Mouse (Mus musculus): ENCODE measurements around the gene Diaph3. TPM values are rescaled to one million over a fixed set of nuclear protein-coding genes. Genes with fewer than 3 reads are reported as not detected.
"Not testable (repeated sequence)": the region's sequence is repeated elsewhere in the genome, so short reads cannot be mapped to it uniquely, and the experiment has no call there.

The Diaph3 gene
- total RNA-seq, 2 experiments from 2014 or later = 0.16 to 0.24 TPM

DNA sequence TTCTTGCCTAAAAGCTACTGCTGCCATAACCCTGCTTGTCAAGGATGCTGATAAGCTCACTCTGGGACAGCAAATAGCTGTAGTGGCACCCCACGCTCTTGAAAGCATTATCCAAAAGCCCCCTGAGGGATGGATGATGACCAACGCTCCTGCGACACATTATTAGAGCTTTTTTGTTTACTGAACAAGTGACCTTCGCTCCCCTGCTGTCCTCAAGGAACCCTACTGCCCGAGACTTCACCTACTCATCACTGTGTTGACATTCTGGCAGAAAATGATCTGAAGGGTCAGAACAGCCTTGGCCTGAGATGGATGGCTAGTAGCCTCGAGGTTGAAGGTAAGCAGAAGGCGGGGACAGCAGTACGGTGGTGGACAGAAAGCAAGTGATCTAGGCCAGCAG, 56.1 kb downstream of the Diaph3 start:
- not testable (repeated sequence) for DNase-seq (ENCODE audit: low spot score)

DNA sequence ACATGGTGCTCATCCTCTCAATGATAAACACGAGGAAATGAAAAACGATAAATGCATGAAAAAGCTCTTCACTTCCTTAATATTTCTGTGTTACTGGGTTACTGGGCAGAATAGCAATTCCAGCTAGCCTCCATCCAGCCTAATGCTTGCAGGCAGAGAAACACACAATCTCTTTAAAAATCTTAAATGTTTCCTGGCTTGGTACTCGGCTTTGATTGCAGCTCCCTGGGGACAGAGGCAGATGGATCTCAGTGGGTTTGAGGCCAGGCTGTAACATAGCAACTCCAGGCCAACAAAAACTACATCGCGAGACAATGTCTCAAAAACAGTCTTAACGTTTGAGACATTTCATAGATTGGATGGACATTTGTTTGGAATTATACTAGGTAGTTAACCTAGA, 57.1 kb downstream of the Diaph3 start:
- DNase-seq (ENCODE audit: low spot score) = no peak

DNA sequence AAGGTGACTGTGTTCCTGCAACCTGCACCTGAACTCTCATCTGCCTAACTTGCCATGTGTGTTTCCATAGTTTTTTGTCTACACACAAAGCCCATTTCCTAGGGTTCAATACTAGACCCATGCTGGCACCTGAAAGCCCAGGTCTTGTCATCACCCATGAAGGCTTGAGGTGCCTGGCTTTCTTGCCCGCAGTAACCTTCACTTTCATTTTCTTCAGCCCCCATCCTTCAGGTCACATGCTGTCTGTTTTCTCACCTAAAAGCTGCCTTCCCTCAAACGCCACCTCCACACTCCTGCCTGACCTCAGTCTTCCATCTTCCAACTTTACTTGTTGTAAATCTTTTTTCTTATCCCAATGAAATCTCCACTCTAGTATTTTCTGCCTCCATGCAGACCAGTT, 61.3 kb downstream of the Diaph3 start:
- DNase-seq (ENCODE audit: low spot score) = no peak

DNA sequence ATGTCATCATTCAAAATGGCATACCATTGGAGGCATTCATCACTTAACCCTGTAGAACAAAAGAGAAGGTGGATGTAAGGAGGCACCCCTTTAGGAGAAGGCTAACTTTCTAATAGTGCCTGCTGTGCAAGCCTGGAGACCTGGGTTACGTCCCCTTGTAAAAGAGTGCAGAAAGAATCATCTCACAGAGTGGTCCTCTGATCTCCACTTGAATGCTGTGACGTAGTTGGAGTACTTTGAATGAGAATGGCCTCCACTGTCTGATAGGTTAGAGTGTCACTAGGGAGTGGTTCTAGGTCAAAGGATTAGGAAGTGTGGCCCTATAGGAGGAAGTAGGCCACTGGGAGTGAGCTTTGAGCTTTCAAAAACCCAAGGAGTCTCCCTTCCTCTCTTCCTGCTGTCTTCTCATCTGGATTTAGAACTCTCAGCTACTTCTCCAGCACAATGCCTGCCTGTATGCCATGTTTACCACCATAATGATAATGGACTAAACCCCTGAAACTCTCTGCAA, 66.0 kb downstream of the Diaph3 start:
- no peak for DNase-seq (ENCODE audit: low spot score)

DNA sequence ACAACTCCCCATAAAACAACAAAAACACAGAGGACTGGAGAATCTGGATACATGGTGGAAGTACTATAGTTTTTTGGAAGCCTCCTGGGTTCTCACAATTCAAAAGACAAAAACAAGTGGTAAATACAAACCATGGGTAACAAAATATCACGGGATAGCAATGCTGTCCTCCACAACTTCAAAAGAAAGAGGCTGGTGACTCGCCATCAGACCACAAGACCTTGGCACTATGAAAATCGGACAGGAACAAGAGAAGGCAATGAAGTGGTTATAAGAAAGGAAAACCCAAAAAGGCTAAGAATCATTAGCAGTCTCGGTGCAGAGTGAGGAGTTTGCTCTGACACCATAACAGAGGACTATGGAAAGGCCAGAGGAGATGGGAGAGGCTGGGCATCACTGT, 76.8 kb downstream of the Diaph3 start:
- no peak for DNase-seq (ENCODE audit: low spot score)

DNA sequence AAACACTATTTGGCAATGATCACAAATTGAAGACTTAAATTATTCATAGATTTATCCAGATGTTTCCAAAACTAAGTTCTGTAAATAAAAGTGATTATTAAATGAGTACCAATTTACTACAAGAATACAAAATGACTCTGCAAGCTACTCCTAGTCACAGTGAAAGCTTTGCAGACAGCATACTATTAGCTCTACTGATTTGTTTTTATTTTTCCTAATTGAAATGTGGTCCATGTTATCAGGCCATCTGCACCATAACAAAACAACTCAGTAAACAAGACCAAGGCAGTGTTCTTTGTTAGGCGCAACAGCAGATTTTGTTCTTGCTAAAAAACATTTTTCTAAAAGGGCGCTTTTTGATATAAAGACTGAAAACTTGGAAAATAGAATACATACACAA, 84.9 kb downstream of the Diaph3 start:
- DNase-seq (ENCODE audit: low spot score) = no peak

DNA sequence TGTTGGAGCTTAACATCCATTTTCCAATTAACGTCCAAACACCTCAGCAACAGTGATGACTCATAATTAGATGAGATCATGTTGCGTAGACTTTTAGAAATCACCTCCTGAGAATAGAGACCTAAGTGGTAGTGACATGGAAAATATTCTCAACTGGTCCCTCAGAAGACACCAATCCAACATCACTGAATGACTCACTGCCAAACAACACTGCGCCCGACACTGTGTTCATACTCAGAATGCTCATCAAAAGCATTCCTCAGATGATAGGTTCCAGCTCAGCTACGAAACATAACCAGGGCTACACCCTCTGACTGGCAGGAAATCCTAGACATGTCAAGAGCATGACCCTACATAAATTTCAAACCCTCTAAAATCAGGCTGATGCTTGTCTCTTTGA, 89.8 kb downstream of the Diaph3 start:
- DNase-seq (ENCODE audit: low spot score) = no peak

DNA sequence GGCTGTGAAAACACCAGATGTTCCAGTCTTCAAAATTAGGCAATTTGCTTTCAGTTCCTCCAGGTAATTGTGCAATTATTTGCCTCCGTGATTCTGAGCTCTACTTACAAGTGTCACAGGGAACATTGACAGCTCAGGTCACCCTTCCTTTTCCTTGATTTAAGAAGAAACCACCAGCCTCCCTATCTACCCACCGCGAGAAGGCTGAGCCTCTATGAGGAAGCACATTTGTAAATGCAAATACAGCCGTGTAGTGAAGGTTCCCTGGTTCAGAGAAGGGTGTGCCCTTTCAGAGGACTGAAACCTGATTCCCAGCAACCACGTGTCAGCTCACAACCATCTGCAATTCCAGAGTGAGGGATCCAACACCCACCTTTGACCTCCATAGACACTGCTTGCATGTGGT, 96.6 kb downstream of the Diaph3 start:
- DNase-seq (ENCODE audit: low spot score) = no peak

DNA sequence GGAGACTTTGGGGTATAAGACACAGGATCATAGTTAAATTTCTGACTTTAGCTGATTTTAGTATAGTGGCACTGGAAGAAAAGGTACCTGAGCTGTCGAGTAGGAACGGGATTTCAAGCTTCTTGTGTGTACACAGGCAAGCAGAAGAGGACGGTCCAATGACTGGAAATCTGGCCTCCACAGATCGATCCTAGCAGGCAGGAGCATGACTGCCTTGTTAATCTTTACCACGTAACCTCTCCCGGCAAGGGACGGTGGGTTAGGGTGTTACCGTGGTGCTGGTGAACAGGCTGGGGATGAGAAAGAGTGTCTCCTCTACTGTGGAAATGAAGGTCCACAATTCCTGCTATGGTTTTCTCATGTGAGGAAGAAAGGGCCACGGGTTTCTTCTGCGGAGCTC, 120.8 kb downstream of the Diaph3 start:
- DNase-seq (ENCODE audit: low spot score) = no peak

DNA sequence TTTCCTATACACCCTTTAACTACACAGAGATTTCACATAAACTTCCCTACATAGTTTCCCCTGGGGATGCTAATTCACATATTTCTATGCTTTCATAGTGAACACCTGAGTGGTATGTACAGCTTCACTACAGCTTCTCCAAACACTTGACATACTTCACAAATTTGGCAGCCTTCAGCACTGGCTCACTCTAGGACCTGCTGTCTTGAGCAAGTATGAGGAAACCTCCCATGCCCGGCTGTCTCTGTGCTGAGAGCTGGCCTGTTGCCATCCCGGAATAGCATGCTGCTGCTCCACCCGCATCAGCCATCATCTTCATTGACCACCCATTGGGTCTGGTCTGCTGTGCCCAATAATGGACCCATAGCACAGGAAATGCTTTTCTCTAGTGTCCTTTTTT, 121.3 kb downstream of the Diaph3 start:
- no peak for DNase-seq (ENCODE audit: low spot score)

DNA sequence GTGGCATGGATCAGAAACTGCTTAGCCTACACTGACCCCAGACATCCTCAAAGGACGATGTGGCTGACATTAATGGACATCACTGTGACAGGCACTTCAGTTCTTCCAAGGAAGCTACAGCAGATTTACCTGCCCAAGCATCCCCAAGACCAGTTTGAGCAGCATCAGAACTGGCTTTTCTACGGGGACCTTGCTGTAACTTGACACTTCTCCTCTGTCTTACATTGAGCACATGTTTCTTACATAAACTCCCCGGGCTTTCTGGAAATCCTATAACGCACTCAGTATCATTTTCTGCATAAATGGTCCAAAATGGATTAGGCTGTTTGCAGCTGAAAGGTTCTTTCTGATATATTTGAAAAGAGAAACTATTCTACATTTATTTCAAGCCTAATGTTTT, 143.7 kb downstream of the Diaph3 start:
- no peak for DNase-seq (ENCODE audit: low spot score)

DNA sequence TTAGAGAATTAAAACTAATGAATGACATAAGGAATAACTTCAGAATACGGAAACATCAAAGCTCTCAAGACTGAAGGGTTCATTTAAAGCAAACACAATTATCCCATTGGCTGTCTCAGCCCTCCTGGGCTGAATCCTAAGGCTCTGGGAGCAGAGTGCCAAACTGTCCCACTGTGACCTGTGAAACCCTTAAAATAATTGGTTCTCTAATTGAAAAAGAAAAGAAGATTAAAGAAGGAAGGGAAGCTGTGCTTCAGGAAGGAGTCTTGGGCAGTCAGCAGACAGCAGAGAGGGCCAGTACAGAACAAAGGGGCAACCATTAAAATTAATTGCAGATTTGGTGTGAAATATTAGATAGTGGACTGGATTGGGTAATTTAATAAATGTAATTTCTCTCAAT, 189.9 kb downstream of the Diaph3 start:
- DNase-seq (ENCODE audit: low spot score) = no peak

DNA sequence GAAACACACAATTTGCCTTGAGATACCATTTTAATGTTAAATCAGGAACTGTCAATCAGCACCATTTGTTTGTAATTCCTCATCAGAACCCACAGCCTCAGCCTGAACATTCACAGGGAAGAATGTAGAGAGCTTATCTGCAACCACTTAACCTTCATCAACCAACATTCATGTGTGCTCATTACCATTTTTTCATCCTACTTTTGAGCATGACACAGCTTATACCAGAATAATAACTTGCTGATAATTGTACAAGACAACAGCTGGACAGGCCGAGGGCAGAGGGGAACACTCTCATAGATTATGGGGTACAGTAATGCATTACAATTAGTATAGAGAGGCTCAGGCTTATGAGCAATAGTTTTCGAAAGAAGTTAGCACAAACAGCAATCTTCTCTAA, 203.1 kb downstream of the Diaph3 start:
- no peak for DNase-seq (ENCODE audit: low spot score)

DNA sequence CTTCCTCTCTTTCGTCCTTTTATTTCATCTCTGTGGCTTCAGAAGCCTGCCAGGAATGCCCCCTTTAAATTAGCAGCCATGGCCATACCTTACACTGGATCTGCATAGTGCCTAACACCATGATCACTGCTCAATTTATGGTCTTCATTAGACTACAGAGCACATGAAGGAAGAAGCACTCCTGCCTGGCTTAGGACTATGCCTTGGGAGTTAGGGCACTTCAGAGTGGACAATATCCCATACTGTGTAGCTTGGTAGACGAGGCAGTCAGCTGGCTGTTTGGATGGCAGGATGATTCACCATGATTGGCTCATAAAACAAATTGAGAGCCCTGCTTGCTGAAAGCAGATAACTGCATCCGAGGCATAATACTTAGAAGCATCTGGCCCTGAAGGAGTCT, 204.6 kb downstream of the Diaph3 start:
- no peak for DNase-seq (ENCODE audit: low spot score)

DNA sequence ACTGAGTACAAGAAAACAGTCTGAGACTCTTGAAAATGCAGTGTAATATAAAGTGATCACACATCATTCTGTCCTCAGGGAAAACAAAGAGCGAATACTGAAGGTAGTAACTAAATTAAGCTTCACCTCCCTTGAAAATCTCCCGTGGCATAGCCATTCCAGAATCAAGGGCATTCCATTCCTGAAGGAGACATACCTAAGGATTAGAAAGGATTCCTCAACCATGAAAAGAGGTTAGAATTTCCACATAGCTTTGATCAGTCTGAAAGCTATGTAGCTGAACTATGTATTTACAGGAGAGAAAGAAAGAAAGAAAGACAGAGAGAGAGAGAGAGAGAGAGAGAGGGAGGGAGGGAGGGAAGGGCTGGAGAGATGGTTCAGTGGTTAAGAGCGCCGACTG, 210.3 kb downstream of the Diaph3 start:
- DNase-seq (ENCODE audit: low spot score) = no peak

DNA sequence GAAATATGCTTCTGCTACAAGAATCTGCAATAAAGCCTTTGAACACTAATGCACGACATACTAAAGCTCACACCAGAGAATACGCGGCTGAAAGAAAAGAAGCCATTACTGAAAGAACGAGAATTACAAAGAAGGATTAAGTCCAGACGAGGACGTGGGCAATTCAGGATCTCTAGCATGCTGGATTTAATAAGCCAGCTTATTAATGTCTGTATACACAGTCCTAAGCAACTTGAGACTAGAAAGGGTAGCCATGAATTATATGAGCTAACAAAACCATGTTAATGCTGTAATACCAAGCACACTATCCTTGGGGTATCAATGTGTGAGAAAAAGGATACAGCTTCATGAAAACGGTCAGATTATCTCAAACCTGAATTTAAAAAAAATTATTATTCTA, 214.2 kb downstream of the Diaph3 start:
- no peak for DNase-seq (ENCODE audit: low spot score)

DNA sequence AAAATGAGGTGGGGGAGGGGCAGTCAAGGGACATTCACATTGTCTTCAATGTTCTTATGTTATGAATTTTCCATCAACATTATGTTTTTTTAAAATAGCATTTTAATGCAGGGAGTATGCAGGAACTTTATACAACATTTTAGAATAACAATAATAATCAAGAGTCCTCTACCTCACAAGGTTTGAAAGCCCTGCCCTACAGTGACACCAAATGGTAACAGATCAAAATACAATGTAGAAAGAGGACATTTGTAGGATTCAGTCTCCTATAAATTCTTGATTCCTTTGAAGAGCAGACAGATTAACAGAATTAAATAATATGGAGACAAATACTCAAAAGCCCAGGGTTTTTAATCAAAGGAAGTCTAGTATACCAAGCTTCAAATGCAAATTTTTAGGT, 242.1 kb downstream of the Diaph3 start:
- no peak for DNase-seq (ENCODE audit: low spot score)

DNA sequence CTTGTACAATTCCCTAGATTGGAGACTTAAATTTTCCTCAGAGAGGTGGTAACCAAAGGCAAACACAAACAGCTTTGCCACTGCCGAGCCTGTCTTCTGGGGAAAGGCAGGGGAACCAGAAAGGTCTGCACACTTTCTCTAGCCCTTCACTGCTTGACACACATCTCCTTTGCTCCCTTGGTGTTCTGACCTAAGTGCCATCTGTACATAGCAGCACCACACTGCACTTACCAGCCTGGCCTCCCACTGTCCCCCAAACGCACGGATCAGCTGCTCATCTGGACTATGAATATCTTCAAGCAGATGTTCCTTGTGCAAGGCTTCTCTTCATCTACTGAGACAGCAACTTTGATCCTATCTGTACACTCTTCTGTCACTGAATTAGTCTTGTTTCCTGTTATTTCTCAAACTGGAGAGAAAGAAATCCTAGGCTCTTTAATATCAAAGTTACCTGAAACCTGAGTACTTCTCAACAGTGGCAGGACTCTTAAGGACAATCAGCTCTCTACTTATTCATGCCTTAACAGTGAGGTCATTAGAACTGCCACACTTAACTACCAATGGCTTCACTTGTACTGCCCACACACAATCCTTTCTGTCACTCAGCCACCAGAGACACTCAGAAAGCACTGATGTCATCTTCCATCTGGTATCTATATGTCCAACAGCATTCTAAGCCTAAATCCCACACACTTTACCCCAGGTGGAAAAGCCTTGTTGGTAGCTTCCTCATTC, 251.8 kb downstream of the Diaph3 start:
- no peak for DNase-seq (ENCODE audit: low spot score)

DNA sequence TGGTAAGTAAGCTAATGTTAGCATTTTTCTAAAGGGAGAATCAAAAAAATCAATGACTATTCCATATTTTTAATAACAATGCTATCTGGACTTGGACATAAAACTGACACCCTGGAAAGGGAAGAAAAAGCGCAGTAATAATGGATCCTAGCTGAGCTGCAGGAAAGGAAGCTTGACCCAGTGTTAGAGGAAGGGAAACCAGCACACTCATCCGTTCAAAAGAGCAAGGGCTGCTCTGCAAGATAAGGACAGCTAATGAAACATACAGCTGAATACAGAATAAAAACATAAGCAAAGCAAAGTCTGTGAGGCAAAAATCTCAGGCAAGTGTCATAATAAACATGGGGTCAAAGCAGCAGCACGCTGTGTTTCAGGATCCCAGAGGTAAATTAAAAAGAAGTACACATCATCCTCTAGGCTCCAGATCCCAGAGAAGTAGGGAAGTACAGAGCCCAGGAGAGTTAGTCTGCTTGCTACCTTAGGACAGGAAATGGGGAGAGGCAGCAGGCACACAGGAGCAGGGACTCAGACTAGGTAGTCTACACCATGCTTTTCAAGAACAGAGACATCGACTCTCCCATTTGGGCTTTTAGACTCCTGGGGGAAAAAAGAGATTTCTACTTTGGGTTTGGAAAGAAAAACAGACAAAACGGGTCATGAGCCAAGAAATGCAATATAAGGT, 255.5 kb downstream of the Diaph3 start:
- DNase-seq (ENCODE audit: low spot score) = no peak

DNA sequence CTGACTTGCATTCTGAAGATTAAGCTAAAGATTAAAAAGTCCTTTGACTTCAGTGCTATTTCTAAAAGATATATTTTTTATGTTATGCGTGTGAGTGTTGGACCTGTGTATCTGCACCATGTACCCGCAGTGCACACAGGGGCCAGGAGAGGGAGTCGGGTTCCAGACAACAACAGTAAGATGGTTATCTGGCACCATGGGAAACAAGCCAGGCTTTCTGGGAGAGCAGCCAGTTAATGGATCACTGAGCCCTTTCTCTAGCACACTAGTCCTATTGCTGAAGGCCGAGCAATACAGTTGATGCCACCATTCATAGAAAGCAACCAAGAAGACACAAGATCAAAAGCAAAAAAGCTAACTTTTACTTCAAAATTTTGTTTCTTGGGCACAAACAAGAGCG, 271.5 kb downstream of the Diaph3 start:
- DNase-seq (ENCODE audit: low spot score) = no peak

DNA sequence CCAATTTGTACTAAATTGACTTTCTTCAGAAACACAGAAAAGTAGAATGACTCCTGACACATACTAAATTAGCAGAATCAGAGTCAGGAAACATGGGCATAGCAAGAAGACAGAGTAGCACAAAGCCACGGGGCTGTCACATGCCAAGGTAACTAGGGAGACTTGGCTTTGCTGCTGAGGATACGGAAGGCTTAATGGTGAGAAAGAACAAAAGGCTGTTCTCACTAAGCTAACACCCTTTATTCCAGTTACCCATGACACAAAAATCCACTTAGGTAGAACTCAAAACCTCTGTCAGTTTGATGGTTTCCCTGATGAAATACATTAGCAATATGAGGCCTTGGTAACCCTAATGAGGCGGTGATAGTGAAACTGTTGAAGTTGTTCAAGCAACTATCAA, 273.9 kb downstream of the Diaph3 start:
- no peak for DNase-seq (ENCODE audit: low spot score)

DNA sequence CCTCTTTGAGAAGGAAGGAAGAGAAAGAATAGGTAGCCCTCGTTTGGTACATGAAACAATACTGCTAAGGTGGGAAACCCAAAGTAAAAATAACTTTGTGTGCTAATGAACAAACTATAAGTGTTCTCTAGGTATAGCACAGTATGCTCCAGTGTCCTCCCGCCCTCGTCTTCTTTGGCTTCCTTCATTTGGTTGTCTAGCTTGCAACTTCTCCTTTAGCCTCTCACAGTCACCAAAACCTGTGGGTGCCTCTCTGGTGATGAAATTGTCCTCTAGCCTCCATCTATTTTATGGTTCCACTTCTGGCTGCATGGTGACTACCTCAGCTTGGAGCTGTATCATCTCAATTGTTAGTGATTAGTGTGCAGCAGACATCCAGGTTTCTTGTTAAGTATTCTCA, 277.0 kb downstream of the Diaph3 start:
- no peak for DNase-seq (ENCODE audit: low spot score)

DNA sequence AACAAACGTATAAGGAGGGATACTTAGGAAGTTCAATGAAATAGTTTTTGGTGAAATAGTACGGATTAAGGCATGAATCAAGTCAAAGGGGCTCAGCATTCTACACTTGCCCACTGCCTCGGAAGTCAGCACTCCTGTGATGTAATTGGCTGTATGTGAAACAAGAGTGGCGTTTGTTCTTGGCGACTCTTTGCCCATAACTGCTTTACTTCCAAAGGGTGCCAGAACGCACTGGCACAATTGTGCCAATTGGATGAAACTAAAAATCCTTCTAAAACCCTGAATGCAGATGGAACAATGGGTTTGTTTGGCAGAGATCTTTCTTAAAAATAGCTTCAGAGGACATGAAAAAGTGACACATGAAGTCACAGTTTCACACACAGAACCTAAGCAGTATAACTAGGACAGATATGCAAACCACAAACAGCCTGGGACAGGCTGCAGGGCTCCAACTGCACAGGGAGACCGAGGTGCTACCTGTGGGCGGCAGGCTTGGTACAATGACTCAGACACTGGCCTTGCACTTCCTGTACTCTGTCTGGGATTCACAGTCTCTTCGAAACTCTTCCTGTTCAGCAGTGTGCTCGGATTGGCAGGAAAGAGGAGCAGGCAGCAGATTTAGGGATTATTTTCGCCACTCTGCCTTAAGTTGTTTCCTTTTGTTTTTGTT, 279.6 kb downstream of the Diaph3 start:
- no peak for DNase-seq (ENCODE audit: low spot score)
